Mouse (Mus musculus): ENCODE data around the gene Tns1.

DNA sequence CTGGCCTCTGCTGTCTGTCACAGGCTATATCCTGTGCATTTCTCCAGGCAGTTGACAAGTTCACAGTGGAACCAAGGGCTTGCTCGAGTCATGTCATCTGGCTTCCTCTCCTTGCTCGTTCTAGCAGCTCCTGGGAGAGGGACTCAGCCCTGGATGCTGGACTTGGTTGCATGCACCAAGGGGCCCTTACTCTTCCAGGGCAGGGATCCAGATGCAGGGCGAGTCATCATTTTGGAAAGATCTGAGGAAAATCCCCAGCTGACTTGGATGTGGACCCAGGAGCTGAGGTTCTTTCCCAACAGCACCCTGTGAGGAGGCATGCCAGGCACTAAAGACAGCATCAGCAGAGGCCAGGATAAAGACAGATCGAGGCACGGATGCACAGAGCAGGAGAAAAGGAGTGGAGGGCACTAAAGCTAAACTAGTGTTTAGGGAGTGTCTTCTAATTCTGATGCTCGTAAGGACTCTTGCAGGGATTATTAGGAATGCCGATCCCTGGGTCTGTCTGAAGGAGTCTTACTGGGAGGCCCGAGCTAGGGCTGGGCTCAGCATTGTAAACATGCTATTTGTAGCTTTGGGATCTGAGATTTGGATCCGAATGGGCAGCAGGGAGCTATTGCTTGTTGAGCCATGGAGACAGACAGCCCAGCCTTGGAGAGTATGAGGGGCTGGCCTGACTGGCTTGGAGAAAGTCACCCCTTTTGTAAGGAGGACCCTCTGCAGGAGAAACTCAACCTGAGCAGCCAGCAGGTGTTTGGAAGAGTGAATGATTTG lies 165.9 kb downstream of the Tns1 start:
- TF ChIP-seq RAD21 (IDR thresholded peaks at IDR 0.05; ENCODE audit: low read depth, low read length) = no peak
- TF ChIP-seq POLR2A (IDR thresholded peaks at IDR 0.05; ENCODE audit: low read depth, low read length) = no peak
- TF ChIP-seq CTCF (conservative IDR thresholded peaks at IDR 0.05 in 1 of 2, IDR thresholded peaks at IDR 0.05 in 1 of 2; ENCODE audit: low read depth in 2 of 2, low read length in 2 of 2) = no peak
- TF ChIP-seq POLR2AphosphoS2 (IDR thresholded peaks at IDR 0.05; ENCODE audit: low read depth, low read length) = no peak
- no peak for TF ChIP-seq GABPA (IDR thresholded peaks at IDR 0.05; ENCODE audit: insufficient replicate concordance, low read depth, low read length)
- no peak for TF ChIP-seq ZNF384 (IDR thresholded peaks at IDR 0.05; ENCODE audit: low read depth, low read length)

Data from CH12.LX (cell line).